Mouse (Mus musculus) frontal cortex, adult 2 months (tissue): ENCODE results near the gene Icam2. TPM values are rescaled to one million over a fixed set of nuclear protein-coding genes. Genes with fewer than 3 reads are reported as not detected.
"Not testable (repeated sequence)": the region's sequence is repeated elsewhere in the genome, so short reads cannot be mapped to it uniquely, and the experiment has no call there.

Source experiments
- DNase-seq, 2 experiments: peaks; one replicate each; pipeline ENCODE4 v3.0.0; 2022; ENCODE audit warnings: low spot score in 1 of 2; ENCODE audit errors: extremely low spot score in 1 of 2
- polyA plus RNA-seq: library from polyadenylated mRNA; depleted of rRNA; stranded (reverse); fragments of >200 nt; gene quantifications from 2 replicates; pipeline ENCODE4 v1.2.3, GENCODE M21; 2012; rRNA removed

The Icam2 gene
- polyA plus RNA-seq, 1 experiment, result 7.6 TPM

DNA sequence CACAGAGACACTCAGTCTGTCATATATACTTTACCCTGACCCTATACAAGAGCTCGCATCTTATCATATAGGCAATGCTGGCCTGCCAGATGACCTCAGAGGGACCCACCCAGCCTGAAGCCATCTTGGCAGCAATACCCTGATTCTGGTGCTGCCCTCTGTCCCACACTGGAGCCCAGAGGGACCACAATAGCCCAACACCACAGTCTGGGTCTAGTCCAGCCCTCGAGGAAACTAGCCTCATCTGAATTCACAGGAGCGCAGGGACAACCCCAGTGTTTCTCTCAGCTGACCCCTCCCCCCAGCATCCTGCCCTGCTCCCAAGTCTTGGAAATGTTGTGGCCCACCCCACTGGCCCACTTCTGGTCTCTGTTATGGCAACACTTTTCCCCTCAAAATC, 36.6 kb downstream of the Icam2 start:
- no peak for DNase-seq

DNA sequence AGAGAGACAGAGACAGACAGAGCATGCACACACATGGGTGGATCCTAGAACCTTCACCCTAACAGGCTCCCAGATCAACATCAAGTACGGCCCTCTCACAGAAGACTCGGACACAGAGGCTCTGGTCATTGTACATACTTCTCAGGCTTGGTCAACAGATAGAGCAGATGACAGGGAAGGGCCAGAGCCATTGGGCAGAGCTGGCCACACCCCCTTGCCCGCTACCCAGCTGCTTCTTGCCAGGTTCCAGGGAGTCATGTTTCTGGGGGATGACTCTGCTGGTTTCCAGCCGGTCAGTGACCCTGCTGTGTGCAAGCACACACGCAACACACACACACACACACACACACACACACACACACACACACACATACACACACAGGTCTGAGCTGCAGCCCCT, 37.0 kb downstream of the Icam2 start:
- no peak for DNase-seq

DNA sequence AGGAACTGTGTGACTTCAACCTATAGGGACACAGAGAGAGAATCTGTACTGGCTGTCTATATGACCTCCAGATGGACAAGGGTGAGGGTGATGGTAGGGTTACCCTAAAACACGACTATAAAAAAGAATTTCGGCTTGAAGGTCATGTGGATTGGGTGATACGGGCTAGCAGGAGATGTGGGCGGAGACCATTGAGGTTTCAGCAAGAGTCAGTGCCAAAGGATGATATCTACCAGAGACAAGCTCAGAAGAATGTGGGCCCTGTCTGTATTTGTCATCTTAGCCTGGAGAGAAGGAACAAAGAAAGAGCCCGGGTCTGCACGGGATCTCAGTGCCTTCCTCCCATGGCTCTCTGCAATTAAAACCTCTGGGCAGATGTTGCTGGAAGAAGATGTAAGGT, 38.1 kb downstream of the Icam2 start:
- DNase-seq, result no peak

DNA sequence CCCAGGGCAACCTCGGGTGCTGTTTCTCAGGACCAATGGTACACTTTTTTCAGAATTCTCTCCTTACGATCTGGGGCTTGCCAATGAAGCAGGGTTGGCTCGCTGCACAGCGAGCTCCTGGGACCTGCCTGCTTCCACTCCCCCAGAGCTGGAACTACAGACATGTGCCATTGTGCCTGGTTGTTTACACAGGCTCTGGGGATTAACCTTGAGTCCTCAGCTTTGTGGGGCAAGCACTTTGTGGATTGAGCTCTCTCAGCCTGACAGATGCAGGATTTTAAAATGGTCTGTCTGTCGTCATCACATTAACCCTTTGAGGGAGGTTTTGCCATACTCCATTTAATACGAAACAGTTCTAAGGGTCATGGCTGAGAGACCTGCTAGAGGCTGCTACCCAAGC, 43.0 kb downstream of the Icam2 start:
- no peak for DNase-seq

DNA sequence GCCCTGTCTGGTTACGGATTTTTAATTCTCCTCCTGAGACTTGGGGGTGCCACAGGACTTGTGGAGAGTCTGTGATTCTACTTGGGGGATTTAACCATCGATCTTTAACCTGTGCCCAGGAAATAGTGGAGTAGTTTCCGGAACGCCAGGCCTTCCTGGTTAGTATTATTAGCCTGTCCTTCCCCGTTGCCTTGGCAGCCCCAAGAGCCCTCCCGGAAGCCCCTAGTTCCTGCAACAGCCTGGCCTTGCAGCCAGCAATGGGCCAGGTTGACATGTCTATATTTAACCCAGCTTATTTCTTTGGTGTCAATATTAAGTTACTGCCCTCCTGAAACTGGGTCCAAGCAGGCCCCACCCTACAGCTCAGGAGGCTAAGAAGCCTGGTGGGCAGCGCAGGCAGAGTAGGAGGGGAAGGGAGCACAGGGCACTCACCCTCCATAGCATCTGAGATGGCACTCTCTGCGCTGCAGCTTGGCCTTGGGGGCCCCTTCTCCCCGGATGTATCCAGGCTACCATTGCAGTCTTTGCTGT, 46.8 kb downstream of the Icam2 start:
- no peak for DNase-seq

DNA sequence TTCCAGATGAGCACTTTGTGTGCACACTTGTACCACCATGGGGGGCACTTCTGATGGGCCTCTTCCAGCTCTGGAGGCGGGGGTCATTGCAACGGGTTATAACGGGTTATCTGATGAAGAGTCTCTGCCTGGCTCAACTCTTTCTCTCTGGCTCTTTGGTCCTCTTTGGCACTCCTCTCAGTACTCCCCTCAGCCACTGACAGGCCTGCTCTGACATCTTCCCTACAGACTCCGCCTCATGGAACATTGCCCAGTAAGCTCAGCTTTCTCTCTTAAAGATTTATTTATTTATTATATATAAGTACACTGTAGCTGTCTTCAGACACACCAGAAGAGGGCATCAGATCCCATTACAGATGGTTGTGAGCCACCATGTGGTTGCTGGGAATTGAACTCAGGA, 48.6 kb downstream of the Icam2 start:
- not testable (repeated sequence) for DNase-seq

DNA sequence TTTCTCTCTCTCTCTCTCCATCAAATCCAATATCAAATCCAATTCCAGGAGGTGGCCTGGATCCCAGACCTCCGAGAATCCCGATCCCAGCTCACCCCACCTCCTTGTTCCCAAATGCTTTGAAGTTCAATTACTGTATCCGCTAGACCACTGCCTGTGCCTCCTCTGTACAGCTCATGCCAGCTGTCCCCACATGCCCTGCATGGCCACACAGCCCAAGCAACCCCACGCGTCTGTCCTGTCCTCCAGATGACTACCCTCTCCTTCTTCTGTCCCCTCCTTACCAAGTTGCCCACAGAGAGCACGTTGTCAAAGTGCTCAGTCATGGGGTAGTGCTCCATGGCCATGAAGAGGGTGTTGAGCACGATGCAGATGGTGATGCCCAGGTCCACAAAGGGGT, 49.0 kb downstream of the Icam2 start:
- DNase-seq, result no peak

DNA sequence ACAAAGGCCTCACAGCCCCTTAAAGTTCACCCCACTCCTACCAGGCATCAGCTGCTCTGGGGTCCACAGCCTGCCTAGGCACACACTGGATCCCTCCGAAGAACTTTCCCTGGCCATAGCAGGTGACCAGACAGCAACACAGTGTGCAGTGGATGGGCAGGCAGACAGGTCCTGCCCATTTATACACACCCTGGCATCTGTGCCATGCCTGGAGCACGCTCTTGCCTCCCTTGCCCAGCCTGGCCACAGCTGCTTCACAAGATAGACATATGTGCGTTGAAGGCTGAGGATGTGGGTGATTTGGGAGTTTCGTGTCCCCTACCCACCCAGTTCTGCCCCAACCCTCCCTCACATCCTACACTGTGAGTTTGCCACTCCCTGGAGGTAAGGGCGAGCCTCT, 49.8 kb downstream of the Icam2 start:
- no peak for DNase-seq

DNA sequence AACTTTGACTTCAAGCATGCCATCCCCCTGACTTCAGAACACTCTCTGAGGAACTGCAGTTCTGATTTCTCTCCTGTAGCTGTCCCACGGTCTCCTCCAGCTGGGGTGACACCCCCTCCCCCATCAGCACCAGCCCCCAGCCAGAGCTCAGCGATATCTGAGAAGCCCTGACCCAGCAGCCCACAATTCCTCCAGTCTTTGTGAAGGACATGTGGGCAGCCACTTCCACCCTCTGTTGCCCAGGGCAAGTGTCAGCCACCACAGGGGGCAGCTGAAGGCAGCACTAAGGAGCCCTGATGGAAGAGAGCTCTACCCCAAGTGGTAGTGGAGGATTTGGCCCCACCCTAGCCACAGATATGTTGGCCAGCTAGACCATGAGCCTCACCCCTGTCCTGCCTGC, 53.8 kb downstream of the Icam2 start:
- DNase-seq, result no peak

DNA sequence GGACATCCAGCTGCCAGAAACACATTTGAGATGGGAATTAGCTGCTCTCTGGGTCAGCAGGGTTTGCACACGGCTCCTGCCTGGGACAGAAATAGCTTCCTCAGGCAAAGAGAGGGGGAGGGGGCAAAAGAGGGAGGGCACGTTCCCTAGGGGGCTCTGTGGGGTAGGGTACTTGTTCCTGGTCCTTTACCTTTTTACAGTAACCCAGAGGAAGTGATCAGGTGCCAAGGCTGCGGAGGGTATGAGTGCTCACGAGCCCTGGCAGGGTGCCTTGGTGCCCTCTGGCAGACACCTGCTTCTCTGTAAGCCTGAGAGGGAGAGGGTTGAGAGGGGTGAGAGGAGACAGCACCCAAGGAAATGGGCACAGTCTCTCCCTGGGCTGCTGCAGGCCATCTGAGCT, 55.4 kb downstream of the Icam2 start:
- DNase-seq, result no peak

DNA sequence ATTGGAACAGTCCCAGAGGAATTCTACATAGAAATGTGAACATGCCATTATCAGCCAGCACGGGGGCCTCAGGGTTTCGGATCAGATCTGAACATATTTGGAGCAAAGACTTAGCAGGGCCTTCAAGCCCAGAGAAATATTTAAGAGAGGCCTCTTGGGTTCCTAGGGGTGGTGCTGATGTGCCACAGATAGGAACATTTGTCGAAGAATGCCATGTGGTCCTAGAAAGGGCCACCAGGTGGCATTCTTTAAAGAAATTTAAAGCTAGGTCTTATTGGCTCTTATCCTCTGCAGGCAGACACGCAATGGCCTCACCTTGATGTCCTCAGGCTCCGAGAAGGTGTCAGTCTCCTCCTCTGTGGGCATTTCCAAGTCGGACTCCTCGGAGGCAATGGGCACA, 58.2 kb downstream of the Icam2 start:
- peak; percentile 5 to 58 for DNase-seq

DNA sequence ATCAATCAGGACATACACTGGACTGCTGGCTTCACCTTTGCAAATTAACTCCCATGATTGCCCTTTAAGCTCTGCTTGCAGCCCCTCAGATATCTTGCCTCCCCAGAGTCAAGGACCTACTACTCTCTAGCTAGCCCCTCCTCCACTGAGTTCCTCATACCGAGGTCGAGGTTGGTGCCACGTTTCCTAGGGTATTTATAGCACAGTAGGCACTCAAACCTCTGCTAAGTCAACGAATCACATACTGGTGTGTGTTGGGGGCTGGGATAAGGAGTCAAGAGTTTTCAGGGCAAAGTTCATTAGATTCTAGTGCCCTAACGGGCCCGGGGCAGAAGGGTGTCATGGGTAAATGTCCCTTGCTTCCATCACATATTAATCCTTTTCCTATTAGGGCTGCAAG, 58.7 kb downstream of the Icam2 start:
- DNase-seq, result no peak

DNA sequence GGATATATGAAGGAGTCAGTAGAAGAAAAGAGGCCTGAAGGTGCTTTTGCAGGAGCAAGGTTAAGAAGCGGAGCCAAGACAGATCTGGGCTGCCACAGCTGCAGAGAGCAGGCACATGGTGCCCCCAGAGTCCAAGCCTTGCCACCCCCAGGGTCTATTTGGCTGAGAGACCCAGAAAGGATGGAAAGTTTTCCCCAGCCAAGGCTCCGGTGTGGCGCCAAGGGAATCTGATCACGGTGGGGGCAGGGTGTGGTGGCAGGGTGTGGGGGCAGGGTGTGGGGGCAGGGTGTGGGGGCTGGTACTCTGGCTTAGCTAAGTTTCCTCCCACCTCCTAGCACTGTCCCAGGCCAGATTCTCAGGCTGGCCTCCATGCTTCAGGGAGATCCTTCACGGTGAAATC, 59.4 kb downstream of the Icam2 start:
- no peak for DNase-seq

Other genes starting within 250 kb of the Icam2 start
- gene Gm10840, start 227.2 kb downstream of the Icam2 start, polyA plus RNA-seq, result not detected in 2 replicates
- gene Limd2, start 227.2 kb downstream of the Icam2 start, polyA plus RNA-seq, result 154 and 168 TPM in 2 replicates
- 78.7 and 79.8 TPM in 2 replicates for gene Strada, start 185.9 kb downstream of the Icam2 start, polyA plus RNA-seq
- 73.6 and 86.2 TPM in 2 replicates for gene Ccdc47, start 171.7 kb downstream of the Icam2 start, polyA plus RNA-seq
- 44.5 and 49.9 TPM in 2 replicates for gene Ddx42, start 171.1 kb downstream of the Icam2 start, polyA plus RNA-seq
- gene Ftsj3, start 132.0 kb downstream of the Icam2 start, polyA plus RNA-seq, result 23.7 and 28.1 TPM in 2 replicates
- gene Psmc5, start 131.9 kb downstream of the Icam2 start, polyA plus RNA-seq, result 229 and 247 TPM in 2 replicates
- 32.1 and 33.5 TPM in 2 replicates for gene Smarcd2, start 115.1 kb downstream of the Icam2 start, polyA plus RNA-seq
- 0.23 and 0.28 TPM in 2 replicates for gene Tcam1, start 111.4 kb downstream of the Icam2 start, polyA plus RNA-seq
- gene Gh, start 86.2 kb downstream of the Icam2 start, polyA plus RNA-seq, result 2.1 TPM in 1 of 2 replicates, not detected in the other
- 0.50 and 0.86 TPM in 2 replicates for gene Cd79b, start 73.3 kb downstream of the Icam2 start, polyA plus RNA-seq
- 0.04 and 0.29 TPM in 2 replicates for gene Scn4a, start 34.8 kb downstream of the Icam2 start, polyA plus RNA-seq
- 0.15 TPM in 1 of 2 replicates, not detected in the other for gene Prr29, start 22.6 kb downstream of the Icam2 start, polyA plus RNA-seq
- gene Ern1, start 99.8 kb upstream of the Icam2 start, polyA plus RNA-seq, result 7.2 and 7.7 TPM in 2 replicates
- gene Tex2, start 225.3 kb upstream of the Icam2 start, polyA plus RNA-seq, result 57.7 and 59.8 TPM in 2 replicates